Mouse (Mus musculus) lung, postnatal 4 days (tissue): Measurements from ENCODE around the gene Nr2f6.

Source experiments
- DNase-seq, 2 experiments: peaks; one replicate each; pipeline ENCODE4 v3.0.0; 2021

The Nr2f6 gene

GRCm38 (mm10) chr8:71388267-71388666, 6.5 kb upstream of the Nr2f6 start:
- peak in 1 of 2 experiments; percentile 42 for DNase-seq

DNA sequence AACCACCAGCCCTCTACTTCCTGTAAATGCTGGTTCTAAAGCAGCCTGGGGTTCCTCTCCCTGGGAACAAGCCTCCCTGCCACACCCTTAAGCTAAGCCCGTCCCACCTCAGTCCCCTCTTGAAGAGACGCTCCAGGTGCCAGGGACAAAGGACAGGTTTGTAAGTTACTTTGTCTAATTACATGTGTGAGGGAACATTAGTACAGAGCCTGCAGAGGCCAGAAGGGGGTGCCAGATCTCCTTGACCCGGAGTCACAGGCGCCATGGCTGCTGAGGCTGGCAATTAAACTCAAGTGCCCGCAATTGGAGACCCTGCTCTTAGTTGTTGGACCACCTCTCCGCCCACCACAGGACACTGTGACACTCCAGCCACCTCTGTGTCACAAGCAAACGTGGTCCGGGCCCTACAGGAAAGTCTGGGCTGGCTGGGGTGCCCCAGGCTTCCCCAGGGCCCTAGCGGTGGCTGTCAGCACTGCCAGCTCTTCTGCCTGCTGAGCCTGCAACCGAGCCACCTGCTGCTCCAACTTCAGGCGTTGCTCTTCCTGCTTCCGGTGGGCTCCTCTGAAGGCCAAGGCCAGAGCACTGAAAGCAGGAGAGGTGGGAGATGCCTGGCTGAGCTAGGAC, 3.6 kb upstream of the Nr2f6 start:
- DNase-seq, result no peak

DNA sequence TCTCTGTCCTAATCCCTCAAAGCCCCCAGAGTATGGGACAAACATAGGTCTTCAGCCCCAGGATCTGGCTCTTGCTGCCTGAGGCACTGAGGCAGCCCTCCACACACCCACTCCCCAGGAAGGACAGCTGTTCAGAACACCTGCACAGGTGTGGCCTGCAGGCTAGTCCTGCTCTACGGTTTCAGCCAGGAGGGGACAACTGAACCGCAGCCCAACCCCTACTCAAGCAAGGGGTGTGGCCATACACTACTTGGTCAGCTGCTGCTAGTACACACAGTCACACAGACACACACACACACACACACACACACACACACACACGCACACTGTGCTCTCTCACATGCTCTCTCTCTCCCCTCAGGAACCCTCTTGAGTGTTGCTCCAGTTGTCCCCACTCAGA, 2.1 kb upstream of the Nr2f6 start:
- peak in 1 of 2 experiments; percentile 67 for DNase-seq

GRCm38 (mm10) chr8:71383396-71383795, 1.6 kb upstream of the Nr2f6 start:
- no peak for DNase-seq

DNA sequence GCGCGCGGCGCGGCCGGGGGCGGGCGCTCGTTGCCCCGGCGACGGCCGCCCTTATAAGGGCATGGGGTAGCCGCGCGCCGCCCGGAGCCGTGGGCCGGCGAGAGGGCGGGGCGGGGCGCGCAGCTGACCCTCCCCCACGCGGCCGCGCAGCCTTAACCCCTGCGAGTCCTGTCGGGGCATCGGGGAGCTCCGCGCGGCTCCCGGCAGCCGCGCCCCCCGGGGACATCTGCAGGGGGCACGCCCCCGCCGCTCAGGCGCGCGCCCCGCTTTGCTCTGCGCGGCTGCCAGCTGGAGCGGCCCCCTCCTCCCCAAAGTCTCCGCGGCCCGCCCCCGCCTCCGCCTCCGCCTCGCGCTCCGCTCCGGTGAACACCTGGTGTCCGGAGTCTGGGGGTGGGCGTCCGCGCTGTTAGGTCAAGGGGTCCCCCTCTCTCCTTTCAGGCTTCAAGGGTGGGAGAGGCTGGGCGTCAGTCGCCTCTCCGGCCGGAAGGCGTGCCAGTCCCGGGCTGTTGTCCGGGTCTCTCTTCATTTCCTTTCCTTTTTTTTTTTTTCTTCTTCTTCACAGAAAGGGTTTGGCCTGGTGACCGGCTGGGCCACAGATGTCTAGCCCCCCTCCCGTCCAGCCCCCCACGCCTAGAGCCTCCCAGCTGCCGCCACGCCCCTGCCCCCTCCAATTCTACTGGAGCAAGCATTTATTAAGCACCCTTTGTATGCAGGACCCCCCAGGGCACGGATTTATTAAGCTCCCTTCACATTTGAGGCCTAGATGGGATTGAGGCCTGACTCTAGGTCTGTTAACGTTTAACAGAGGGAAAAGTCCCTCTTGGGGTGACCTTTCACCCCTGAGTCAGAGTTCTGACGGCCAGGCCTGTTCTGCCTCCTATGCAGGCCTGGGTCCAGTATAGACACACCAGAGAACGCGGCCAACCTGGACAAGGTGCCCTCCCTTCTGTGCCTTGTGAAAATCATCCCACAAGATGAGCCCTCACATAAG, 506 bp upstream of the Nr2f6 start:
- DNase-seq, result peak; percentile 93 to 97

GRCm38 (mm10) chr8:71380178-71381171, 1.3 kb downstream of the Nr2f6 start:
- DNase-seq, result no peak

- no peak for DNase-seq
Measured at GRCm38 (mm10) chr8:71379512-71380075, 2.2 kb downstream of the Nr2f6 start.

DNA sequence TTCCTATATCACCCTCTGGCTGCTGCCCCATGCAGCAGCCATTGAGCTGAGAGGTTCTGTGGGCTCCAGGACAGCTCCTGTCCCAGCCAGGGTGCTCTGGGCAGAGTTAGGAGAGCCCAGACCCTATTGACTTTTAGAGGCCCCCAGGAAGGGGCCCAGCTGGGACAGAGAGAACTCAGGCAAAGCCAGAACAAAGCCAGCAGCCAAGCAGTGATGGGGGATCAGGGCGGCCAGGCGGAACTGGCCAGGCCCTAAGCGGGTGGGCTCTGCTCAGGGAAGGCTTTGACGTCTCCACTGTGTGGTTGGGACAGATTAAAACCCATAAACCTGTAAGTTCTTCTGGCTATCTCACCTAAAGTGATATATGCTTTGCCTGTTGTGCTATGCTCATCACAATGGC, 2.8 kb downstream of the Nr2f6 start:
- no peak for DNase-seq

- no peak for DNase-seq
Measured at GRCm38 (mm10) chr8:71376423-71377030, 5.2 kb downstream of the Nr2f6 start.

DNA sequence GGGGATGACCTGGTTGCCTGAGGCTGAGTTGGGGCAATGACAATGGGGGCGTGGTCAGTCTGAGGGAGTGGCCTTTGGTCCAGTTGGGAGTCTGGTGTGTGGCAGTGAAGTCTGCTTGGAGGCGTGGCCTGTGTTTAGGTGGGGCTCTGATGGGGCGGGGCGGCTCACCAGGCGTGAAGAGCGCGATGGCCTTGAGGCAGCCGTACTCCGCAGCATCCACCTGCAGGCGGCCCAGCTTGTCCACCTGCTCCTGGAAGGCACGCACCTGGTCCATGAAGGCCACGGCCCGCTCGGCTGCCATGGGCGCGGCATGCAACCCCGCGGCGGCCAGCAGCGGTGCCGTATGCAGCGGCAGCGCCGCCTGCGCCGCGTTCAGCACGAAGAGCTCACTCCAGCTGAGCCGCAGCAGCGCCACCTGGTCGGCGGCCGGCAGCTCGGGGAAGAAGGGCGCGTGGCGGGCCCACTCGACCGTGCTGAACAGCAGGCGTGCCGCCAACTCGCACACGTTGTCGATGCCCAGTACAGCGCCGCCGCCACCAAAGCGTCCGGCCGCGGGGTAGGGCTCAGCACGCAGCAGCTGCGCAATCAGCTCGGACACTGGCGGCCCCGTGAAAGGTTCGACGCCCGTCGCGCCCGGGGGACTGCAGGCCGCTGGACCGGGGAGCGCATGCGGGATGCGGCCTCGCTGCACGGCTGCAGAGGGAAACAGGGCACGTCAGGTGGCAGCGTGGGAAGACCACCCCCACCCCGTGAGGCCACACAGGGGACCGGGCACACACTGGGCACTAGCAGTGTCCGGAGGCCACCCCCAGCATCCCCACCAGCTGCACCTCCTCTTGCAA, 6.0 kb downstream of the Nr2f6 start:
- peak; percentile 77 to 84 for DNase-seq

DNA sequence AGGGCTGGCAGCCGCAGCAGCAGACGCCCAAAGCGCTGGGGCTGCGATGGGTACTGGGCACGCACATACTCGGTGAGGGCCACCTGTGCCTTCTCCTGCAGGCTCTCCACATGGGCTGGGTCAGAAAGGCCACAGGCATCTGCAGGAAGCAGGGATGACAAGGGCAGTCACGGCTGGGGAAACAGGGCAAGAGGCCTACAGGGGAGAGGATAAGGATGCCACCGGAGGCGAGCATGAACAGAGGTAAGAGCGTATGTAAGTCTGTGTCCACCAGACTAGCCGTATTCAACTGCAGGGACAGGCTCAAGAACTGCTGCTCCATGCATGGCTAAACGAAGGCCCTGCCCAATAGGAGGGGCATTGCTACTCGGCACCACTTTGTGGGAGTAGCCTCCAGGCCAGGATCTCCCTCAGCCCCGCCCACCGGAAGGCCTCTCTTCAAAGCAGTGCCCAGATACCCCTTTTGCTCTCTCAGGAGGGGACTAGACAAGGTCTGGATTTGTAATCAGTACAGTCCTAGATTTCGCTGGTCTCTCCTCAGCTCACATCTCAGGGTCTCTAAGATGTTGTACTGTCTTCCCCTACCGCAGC, 7.0 kb downstream of the Nr2f6 start:
- no peak for DNase-seq

GRCm38 (mm10) chr8:71373000-71373399, 8.8 kb downstream of the Nr2f6 start:
- DNase-seq, result no peak

DNA sequence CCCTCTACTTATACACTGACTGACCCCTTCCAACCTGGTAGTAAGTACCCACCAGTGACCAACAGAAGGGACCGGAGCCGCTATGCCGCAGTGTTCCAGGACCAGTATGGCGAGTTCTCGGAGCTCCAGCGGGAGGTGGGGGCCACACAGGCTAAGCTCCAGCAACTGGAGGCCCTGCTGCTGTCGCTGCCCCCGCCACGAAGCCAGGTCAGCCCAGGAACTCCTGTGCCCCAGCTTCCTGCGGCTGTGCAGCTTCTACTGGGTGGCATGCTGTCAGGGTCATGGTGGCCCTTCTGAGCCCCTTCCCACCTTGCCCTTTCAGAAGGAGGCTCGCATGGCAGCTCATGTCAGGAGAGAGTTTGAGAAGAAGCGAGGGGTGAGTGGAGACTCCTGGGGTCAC, 9.3 kb downstream of the Nr2f6 start:
- DNase-seq, result no peak

DNA sequence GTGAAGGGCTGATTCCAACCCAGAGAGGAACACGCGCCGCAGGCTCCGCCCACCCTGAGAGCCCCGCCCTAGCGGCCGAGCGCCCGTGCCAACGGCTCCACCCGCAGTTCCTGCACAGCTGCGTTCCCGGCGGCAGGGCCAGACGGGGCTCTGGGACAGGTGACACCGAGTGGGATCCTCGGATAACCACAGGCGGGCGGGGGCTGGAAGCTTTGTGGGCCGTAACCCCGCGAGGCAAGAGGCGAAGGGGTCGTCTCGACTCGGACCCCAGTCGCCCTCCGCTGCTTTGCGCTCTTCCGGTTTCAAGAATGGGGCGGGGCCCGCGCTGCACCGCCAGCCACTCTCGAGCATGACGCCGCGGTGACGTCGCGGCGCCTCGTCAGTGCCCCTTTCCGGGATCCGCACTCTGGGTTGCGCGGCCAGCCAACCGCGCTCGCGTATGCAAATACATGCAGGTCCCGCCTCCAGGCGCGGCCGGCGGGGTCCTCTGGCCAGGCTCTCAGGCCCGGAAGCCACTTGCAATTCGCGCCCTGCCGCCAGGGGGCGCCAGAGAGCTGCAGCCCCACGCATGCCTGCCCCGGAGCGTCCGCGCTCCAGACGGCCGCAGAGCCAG, 10.4 kb downstream of the Nr2f6 start, which contains the start of gene Ocel1:
Ocel1 (plus strand) TSS at position 63 of the 613 bp plus-strand sequence.
- peak; percentile 98 to 100 for DNase-seq

DNA sequence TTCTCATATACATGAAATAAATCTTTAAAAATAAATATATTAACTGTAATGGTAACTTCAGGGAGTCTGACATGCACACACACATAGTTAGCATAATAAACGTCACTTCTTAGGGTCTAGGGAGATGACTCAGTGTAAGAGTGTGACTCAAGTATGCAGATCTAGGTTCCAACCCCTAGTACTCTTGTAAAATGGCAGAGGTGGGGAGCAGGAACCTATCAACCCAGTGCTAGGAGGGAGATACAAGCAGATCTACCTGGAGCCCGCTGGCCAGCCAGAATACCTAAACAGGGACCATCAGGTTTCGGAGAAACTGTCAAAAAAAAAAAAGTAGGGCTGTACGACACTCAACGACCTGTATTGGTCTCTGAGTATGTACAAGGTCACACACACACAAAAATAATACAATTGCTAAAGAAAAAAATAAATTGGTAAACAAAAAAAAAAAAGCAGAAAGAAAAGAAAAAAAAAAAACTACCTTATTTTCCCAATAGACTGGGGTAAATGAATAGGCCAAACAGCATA, 11.0 kb downstream of the Nr2f6 start:
- no peak for DNase-seq

GRCm38 (mm10) chr8:71369040-71369718, 12.6 kb downstream of the Nr2f6 start:
- no peak for DNase-seq

DNA sequence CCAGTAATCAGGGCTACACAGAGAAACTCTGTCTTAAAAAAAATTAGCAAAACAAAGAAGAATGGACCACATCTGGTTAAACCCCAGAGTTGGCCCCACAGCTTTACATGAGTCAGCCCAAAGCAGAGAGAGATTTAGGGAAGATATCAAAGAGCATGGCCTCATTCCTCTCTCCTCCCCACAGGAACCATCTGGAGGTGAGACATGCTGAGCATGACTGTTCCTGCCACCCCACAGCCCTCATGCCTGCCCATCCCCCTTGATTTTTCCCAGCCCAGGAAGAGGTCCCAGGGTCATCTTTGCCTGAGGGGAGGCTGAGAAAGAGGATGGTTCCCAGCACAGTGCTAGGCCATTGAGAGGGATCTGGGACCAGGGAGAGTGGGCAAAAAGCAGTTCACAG, 13.4 kb downstream of the Nr2f6 start:
- DNase-seq, result no peak

- no peak for DNase-seq
Measured at GRCm38 (mm10) chr8:71367529-71368176, 14.1 kb downstream of the Nr2f6 start.
